Mouse (Mus musculus) embryonic facial prominence, embryonic 10.5 days (tissue): ENCODE results near the gene Aadat. TPM values are rescaled to one million over a fixed set of nuclear protein-coding genes. Genes with fewer than 3 reads are reported as not detected.
A peak's percentile ranks its signal among the peaks of the same experiment; 100 is the strongest.
"Not testable (repeated sequence)": the region's sequence is repeated elsewhere in the genome, so short reads cannot be mapped to it uniquely, and the experiment has no call there.

Experiments used
- DNase-seq: peaks from one replicate; pipeline ENCODE4 v3.0.0-alpha.2; 2017; ENCODE audit warnings: low spot score
- H3K27ac ChIP-seq: fragments of 300-500 bp; sonication (generic); replicated peaks from 2 replicates; pipeline ENCODE4 v1.5.1; 2016; ENCODE audit warnings: mild to moderate bottlenecking
- H3K27me3 ChIP-seq: fragments of 300-500 bp; sonication (generic); replicated peaks from 2 replicates; pipeline ENCODE4 v1.6.1; 2016; ENCODE audit warnings: low read depth, mild to moderate bottlenecking; ENCODE audit not compliant: poor library complexity, severe bottlenecking
- H3K36me3 ChIP-seq: fragments of 300-500 bp; sonication (generic); replicated peaks from 2 replicates; pipeline ENCODE4 v1.6.1; 2016; ENCODE audit warnings: mild to moderate bottlenecking, moderate library complexity
- H3K4me1 ChIP-seq: fragments of 300-500 bp; sonication (generic); 2 replicates; pipeline ENCODE4 v1.6.1; 2016
- H3K4me3 ChIP-seq: fragments of 300-500 bp; sonication (generic); 2 replicates; pipeline ENCODE4 v1.5.1; 2016; ENCODE audit warnings: mild to moderate bottlenecking, moderate library complexity
- H3K9me3 ChIP-seq: fragments of 300-500 bp; sonication (generic); 2 replicates; pipeline ENCODE4 v1.6.1; 2016; ENCODE audit warnings: mild to moderate bottlenecking
- WGBS: fragments of 180-500 bp; shearing (Covaris S2); methylation state at CpG from one replicate; pipeline ENCODE4 v1.1.7; 2016; 5-methylcytosine and 5-hydroxymethylcytosine counted together
- polyA plus RNA-seq: library from polyadenylated mRNA; unstranded; fragments of >200 nt; fragmentation: Nextera tagmentation; extraction: Ambion mirVana; gene quantifications from 2 replicates; pipeline ENCODE4 v1.2.1, GENCODE M21; 2016

Aadat gene
- 0.80 and 1.3 TPM in 2 replicates for polyA plus RNA-seq

DNA sequence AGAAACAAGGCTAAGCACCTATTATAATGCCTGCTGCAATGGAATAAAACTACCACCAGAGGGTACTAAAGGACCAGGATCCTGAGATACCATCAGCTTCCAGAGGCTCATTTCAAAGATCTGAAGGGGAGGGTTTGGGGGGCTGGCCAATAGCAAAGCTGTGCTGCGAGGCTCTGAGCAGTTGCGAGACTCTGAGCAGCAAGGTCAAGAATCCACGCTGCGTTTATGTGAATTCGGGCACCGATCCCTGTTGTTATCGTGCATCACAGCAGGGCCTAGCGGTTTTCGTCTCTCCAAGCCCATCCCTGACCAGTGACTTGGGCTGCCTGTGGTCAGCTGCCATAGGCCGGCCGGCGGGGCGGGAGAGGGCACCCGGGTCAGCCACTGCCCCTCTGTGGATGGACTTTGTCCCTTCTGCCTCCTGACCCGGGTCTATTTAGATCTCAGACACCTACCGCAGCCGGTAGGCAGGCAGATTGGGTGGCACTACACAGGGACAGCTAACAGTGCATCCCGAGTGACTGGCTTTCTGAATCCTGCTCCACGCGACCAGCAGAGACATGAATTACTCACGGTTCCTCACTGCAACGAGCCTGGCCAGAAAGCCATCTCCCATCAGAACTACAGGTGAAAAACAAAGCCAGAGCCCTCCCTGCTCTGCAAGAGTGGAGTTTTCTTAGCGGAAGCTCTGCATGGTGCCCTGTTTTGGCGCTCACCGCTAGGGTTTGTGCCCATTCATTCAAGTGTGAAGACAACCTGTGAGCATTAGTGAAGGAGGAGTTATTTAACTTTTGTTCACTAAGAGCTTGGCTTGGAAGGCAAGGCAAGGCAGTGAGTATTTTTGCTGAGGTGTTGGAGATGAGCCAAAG is at the start of gene Aadat:
Aadat (plus strand) TSS at position 280 of the 869 bp plus-strand sequence.
- H3K4me3 ChIP-seq: peak within 1 kb of the TSS; percentile 68
- H3K27ac ChIP-seq: peak within 1 kb of the TSS; percentile 85
- H3K4me1 ChIP-seq: peaks cover 6% of the 10 kb centered on the region
- H3K36me3 ChIP-seq: no peaks in the 10 kb centered on the region
- peak; percentile 81 for DNase-seq
- H3K27me3 ChIP-seq: no peaks in the 10 kb centered on the region
- WGBS: 2% methylated on average over 25 of the region's 25 CpGs
- H3K9me3 ChIP-seq: no peaks in the 10 kb centered on the region

GRCm38 (mm10) chr8:60466686-60467335 is 38.9 kb upstream of the Aadat start:
- WGBS: 40% methylated on average over 15 of the region's 15 CpGs
- H3K4me1 ChIP-seq: no peaks in the 10 kb centered on the region
- H3K36me3 ChIP-seq: no peaks in the 10 kb centered on the region
- H3K27ac ChIP-seq: no peak overlapping the region
- H3K27me3 ChIP-seq: no peaks in the 10 kb centered on the region
- no peak overlapping the region for H3K4me3 ChIP-seq
- no peaks in the 10 kb centered on the region for H3K9me3 ChIP-seq
- peak; percentile 70 for DNase-seq

DNA sequence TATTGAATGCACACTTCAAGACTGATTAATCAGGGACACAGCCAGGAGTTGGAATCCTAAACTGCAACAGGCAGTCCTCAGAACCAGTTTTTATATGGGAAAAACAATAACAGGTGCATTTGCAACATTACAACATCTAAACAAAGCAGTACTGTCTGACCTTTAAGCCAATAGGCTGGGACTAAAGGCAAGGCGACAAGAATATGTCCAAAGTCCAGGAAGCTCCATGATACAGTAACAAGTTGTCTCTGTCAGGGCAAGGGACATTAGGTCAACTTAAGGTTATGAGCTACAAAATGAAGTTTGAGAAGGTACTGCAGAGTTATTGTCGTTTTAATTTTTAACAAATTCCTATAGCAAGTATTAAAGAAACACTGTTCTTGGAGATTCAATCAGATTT is 15.6 kb upstream of the Aadat start:
- Histone ChIP-seq H3K27me3 (no peaks in the 10 kb centered on the region), H3K4me1 (no peaks in the 10 kb centered on the region), H3K36me3 (no peaks in the 10 kb centered on the region), H3K4me3 (no peak overlapping the region), H3K27ac (no peak overlapping the region), H3K9me3 (no peaks in the 10 kb centered on the region)
- no peak for DNase-seq
- WGBS: 85% methylated on average over 2 of the region's 2 CpGs

DNA sequence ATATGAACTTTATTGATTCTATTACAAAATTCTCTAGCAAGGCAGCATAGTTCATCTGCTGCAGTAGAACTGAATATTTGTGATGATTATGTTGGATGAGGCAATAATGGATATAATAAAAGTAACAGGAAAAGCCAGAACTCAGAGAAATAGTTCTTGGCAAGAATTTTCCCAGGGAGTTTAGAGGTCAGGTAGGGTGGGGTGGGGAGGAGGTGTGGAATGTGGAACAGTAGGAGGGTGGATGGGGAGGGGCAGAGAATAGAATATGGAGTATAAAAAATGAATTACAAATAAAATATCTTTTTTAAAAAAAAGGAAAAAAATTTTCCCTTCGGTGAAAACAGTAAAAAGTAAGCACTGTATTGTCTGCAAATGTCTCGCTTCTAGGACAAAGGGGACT is 13.9 kb upstream of the Aadat start:
- Histone ChIP-seq H3K36me3 (no peaks in the 10 kb centered on the region), H3K27ac (no peak overlapping the region), H3K27me3 (no peaks in the 10 kb centered on the region), H3K4me3 (no peak overlapping the region), H3K9me3 (no peaks in the 10 kb centered on the region), H3K4me1 (no peaks in the 10 kb centered on the region)
- WGBS: 84% methylated on average over 2 of the region's 2 CpGs
- no peak for DNase-seq

- Histone ChIP-seq H3K9me3 (no peaks in the 10 kb centered on the region), H3K27me3 (no peaks in the 10 kb centered on the region), H3K4me3 (no peak overlapping the region), H3K36me3 (no peaks in the 10 kb centered on the region), H3K27ac (no peak overlapping the region), H3K4me1 (no peaks in the 10 kb centered on the region)
- DNase-seq: no peak
- 76% methylated on average over 3 of the region's 3 CpGs for WGBS
Observed at GRCm38 (mm10) chr8:60492471-60492870, 13.3 kb upstream of the Aadat start.

- no peak overlapping the region for H3K4me3 ChIP-seq
- H3K4me1 ChIP-seq: no peaks in the 10 kb centered on the region
- 90% methylated on average over 11 of the region's 11 CpGs for WGBS
- no peaks in the 10 kb centered on the region for H3K9me3 ChIP-seq
- no peaks in the 10 kb centered on the region for H3K27me3 ChIP-seq
- no peaks in the 10 kb centered on the region for H3K36me3 ChIP-seq
- DNase-seq: no peak
- no peak overlapping the region for H3K27ac ChIP-seq
Observed at GRCm38 (mm10) chr8:60494606-60495005, 11.1 kb upstream of the Aadat start.

GRCm38 (mm10) chr8:60495046-60495445 is 10.7 kb upstream of the Aadat start:
- not testable (repeated sequence) for H3K4me3 ChIP-seq, H3K36me3 ChIP-seq, H3K27ac ChIP-seq, H3K9me3 ChIP-seq, H3K4me1 ChIP-seq, H3K27me3 ChIP-seq, DNase-seq
- 88% methylated on average over 2 of the region's 2 CpGs for WGBS

- no peak for DNase-seq
- no peak within 1 kb of the TSS for H3K4me3 ChIP-seq
- H3K27me3 ChIP-seq: no peaks in the 10 kb centered on the region
- H3K36me3 ChIP-seq: no peaks in the 10 kb centered on the region
- peaks cover 6% of the 10 kb centered on the region for H3K4me1 ChIP-seq
- no peak within 1 kb of the TSS for H3K27ac ChIP-seq
- 57% methylated on average over 2 of the region's 2 CpGs for WGBS
- no peaks in the 10 kb centered on the region for H3K9me3 ChIP-seq
Observed at GRCm38 (mm10) chr8:60503098-60503497, 2.6 kb upstream of the Aadat start, which contains the start of gene Gm10283. Gm10283 (minus strand) TSS chr8:60503198.

GRCm38 (mm10) chr8:60518286-60518685 is 12.6 kb downstream of the Aadat start:
- H3K27me3 ChIP-seq: no peaks in the 10 kb centered on the region
- no peaks in the 10 kb centered on the region for H3K4me1 ChIP-seq
- no peak overlapping the region for H3K27ac ChIP-seq
- no peak for DNase-seq
- no peak overlapping the region for H3K4me3 ChIP-seq
- no peaks in the 10 kb centered on the region for H3K36me3 ChIP-seq
- no peaks in the 10 kb centered on the region for H3K9me3 ChIP-seq

DNA sequence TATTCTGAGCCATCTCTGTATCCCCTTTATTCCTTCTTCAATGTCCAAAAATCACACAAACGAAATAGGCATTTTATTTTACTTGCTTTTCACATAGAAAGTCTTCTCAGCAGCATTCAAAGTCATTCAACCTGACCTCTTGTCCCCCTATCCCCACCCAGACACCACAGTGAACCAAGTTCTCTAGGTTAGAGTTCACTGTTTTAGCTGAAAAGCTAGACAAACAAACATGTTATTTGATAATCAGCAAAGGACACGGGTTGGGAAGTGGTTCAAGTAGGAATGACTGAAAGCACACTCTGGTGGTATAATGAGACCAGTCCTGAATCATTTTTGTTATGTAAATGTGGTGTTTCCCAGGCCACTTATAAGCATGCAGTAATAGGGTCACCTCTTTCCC is 29.2 kb downstream of the Aadat start:
- 59% methylated on average over 2 of the region's 2 CpGs for WGBS
- Histone ChIP-seq H3K36me3 (no peaks in the 10 kb centered on the region), H3K9me3 (no peaks in the 10 kb centered on the region), H3K27me3 (no peaks in the 10 kb centered on the region), H3K4me1 (no peaks in the 10 kb centered on the region), H3K27ac (no peak overlapping the region), H3K4me3 (no peak overlapping the region)
- no peak for DNase-seq

DNA sequence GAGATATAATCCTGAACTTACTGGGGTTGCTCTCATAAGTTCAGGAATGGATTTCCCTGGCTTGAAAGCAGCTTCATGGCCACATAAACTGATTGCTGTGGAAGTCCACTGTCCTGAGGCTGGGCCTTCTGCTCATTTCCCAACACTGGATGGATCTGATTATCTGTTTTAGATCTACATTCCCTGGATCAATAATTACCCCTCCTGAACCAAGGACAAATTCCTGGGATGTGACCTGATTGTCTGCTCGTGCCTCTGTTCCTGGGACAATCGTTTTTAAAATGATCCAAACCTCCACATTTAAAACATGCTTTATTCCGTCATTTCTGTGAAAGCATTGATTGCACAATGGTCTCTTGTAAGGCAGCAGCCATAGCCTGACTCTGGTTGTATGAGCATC is 61.1 kb downstream of the Aadat start:
- no peaks in the 10 kb centered on the region for H3K9me3 ChIP-seq
- no peak overlapping the region for H3K27ac ChIP-seq
- no peaks in the 10 kb centered on the region for H3K27me3 ChIP-seq
- WGBS: 80% methylated on average over 3 of the region's 3 CpGs
- H3K4me3 ChIP-seq: no peak overlapping the region
- no peak for DNase-seq
- H3K4me1 ChIP-seq: no peaks in the 10 kb centered on the region
- no peaks in the 10 kb centered on the region for H3K36me3 ChIP-seq

GRCm38 (mm10) chr8:60577231-60577630 is 71.5 kb downstream of the Aadat start:
- Histone ChIP-seq H3K27me3 (no peaks in the 10 kb centered on the region), H3K36me3 (no peaks in the 10 kb centered on the region), H3K4me1 (no peaks in the 10 kb centered on the region), H3K4me3 (no peak overlapping the region), H3K27ac (no peak overlapping the region), H3K9me3 (no peaks in the 10 kb centered on the region)
- DNase-seq: no peak
- WGBS: 80% methylated on average over 1 of the region's 1 CpGs

- no peak overlapping the region for H3K27ac ChIP-seq
- no peaks in the 10 kb centered on the region for H3K4me1 ChIP-seq
- no peaks in the 10 kb centered on the region for H3K9me3 ChIP-seq
- 79% methylated on average over 2 of the region's 2 CpGs for WGBS
- no peak overlapping the region for H3K4me3 ChIP-seq
- no peak for DNase-seq
- H3K27me3 ChIP-seq: no peaks in the 10 kb centered on the region
- H3K36me3 ChIP-seq: no peaks in the 10 kb centered on the region
Observed at GRCm38 (mm10) chr8:60583369-60583768, 77.6 kb downstream of the Aadat start.
